Mouse (Mus musculus) gastrocnemius, postnatal 4 days (tissue): ENCODE measurements around the gene Cplane1. TPM values are rescaled to one million over a fixed set of nuclear protein-coding genes. Genes with fewer than 3 reads are reported as not detected.

ENCODE experiments used
- DNase-seq, 2 experiments: peaks; one replicate each; pipeline ENCODE4 v3.0.0; 2021 to 2022; ENCODE audit warnings: low spot score in 2 of 2, mixed read lengths in 2 of 2
- total RNA-seq, 2 experiments: library from RNA; stranded (reverse); gene quantifications; 2 replicates each; pipeline ENCODE4 v1.2.3; 2021

The Cplane1 gene
- total RNA-seq, 2 experiments from 2014 or later, result 13.5 to 14.2 TPM

- DNase-seq, result no peak
Measured at GRCm38 (mm10) chr15:8291251-8291650, 122.3 kb downstream of the Cplane1 start.

- no peak for DNase-seq
Measured at GRCm38 (mm10) chr15:8294150-8294549, 125.2 kb downstream of the Cplane1 start.

- no peak for DNase-seq
Measured at GRCm38 (mm10) chr15:8302944-8303343, 134.0 kb downstream of the Cplane1 start.

- DNase-seq, result no peak
Measured at GRCm38 (mm10) chr15:8305474-8305873, 136.6 kb downstream of the Cplane1 start.

- no peak for DNase-seq
Measured at GRCm38 (mm10) chr15:8317381-8317780, 148.5 kb downstream of the Cplane1 start.

GRCm38 (mm10) chr15:8319191-8319590 is 150.3 kb downstream of the Cplane1 start:
- no peak for DNase-seq

Other genes with a start within 250 kb of the Cplane1 start
- 10 to 100 TPM; 21.7 to 26.8 TPM for gene Wdr70, start 69.9 kb upstream of the Cplane1 start, total RNA-seq
- gene Nup155, start 59.8 kb upstream of the Cplane1 start, total RNA-seq, result 10 to 100 TPM; 21.5 to 21.6 TPM